Comparison of ENCODE assay signal across 8 mouse cellular contexts in genomic region chr14:47570549-47570948, GRCm38 (mm10). TPM values are rescaled to one million over a fixed set of nuclear protein-coding genes. Genes with fewer than 3 reads are reported as not detected.
DNase-seq lines count a peak whose midpoint lies in the region; ATAC-seq lines count a peak whose summit lies in the region.
"Not testable (repeated sequence)": the region's sequence is repeated elsewhere in the genome, so short reads cannot be mapped to it uniquely, and the experiment has no call there.

Gene Atg14 (minus strand): TSS chr14:47570649.

- H3K36me3 ChIP-seq in embryonic facial prominence, embryonic 14.5 days (ENCODE audit: control insufficient read depth, insufficient read depth, low read length); heart, embryonic 12.5 days; hindbrain, embryonic 15.5 days; limb, embryonic 11.5 days (ENCODE audit: control insufficient read depth, insufficient read depth, low read length); midbrain, embryonic 12.5 days; stomach, embryonic 16.5 days (ENCODE audit: control insufficient read depth, insufficient read depth, low read length): not testable (repeated sequence)

- H3K4me1 ChIP-seq in embryonic facial prominence, embryonic 14.5 days (ENCODE audit: control insufficient read depth, insufficient read depth, low read length); heart, embryonic 12.5 days (replicated peaks); limb, embryonic 11.5 days (ENCODE audit: control insufficient read depth, insufficient read depth, low read length); stomach, embryonic 16.5 days (ENCODE audit: control insufficient read depth, insufficient read depth, low read length): not testable (repeated sequence)
- H3K4me1 ChIP-seq in hindbrain, embryonic 15.5 days (replicated peaks), result peaks cover 12% of the 10 kb centered on the region
- peaks cover 12% of the 10 kb centered on the region for H3K4me1 ChIP-seq in midbrain, embryonic 12.5 days

- H3K9ac ChIP-seq in embryonic facial prominence, embryonic 14.5 days (ENCODE audit: low read depth, low read length); heart, embryonic 12.5 days; hindbrain, embryonic 15.5 days; limb, embryonic 11.5 days (ENCODE audit: low read length); midbrain, embryonic 12.5 days (replicated peaks); stomach, embryonic 16.5 days (ENCODE audit: low read length): not testable (repeated sequence)

- H3K9me3 ChIP-seq in embryonic facial prominence, embryonic 14.5 days (ENCODE audit: control insufficient read depth, low read length); heart, embryonic 12.5 days (replicated peaks); hindbrain, embryonic 15.5 days; limb, embryonic 11.5 days (ENCODE audit: control insufficient read depth, low read length); midbrain, embryonic 12.5 days; stomach, embryonic 16.5 days (replicated peaks; ENCODE audit: control insufficient read depth, low read length): not testable (repeated sequence)

- not testable (repeated sequence) for H3K4me2 ChIP-seq in embryonic facial prominence, embryonic 14.5 days (ENCODE audit: low read depth, low read length); heart, embryonic 12.5 days; hindbrain, embryonic 15.5 days; limb, embryonic 11.5 days (ENCODE audit: low read depth, severe bottlenecking); midbrain, embryonic 12.5 days (replicated peaks); stomach, embryonic 16.5 days (ENCODE audit: low read depth, low read length)

- H3K27me3 ChIP-seq in embryonic facial prominence, embryonic 14.5 days (replicated peaks; ENCODE audit: control insufficient read depth, insufficient read depth, low read length); heart, embryonic 12.5 days (replicated peaks); hindbrain, embryonic 15.5 days; limb, embryonic 11.5 days (ENCODE audit: control insufficient read depth, insufficient read depth, low read length); midbrain, embryonic 12.5 days; stomach, embryonic 16.5 days (ENCODE audit: control insufficient read depth, insufficient read depth, low read length): not testable (repeated sequence)

- not testable (repeated sequence) for ATAC-seq in embryonic facial prominence, embryonic 14.5 days (ENCODE audit: low read depth); heart, embryonic 12.5 days (ENCODE audit: insufficient number of reproducible peaks, low FRiP score); hindbrain, embryonic 15.5 days (ENCODE audit: low FRiP score, low read depth); limb, embryonic 11.5 days (ENCODE audit: insufficient number of reproducible peaks, low FRiP score, low TSS enrichment, low read depth); midbrain, embryonic 12.5 days (ENCODE audit: low FRiP score, low read depth); stomach, embryonic 16.5 days (ENCODE audit: insufficient read depth, low FRiP score)

- WGBS in embryonic facial prominence, embryonic 14.5 days, result 90% methylated on average over 11 of the region's 11 CpGs
- WGBS in heart, embryonic 12.5 days, result 89% methylated on average over 11 of the region's 11 CpGs
- 95% methylated on average over 11 of the region's 11 CpGs for WGBS in hindbrain, embryonic 15.5 days
- WGBS in limb, embryonic 11.5 days, result 93% methylated on average over 11 of the region's 11 CpGs
- WGBS in midbrain, embryonic 12.5 days, result 90% methylated on average over 11 of the region's 11 CpGs
- WGBS in stomach, embryonic 16.5 days, result 89% methylated on average over 11 of the region's 11 CpGs

- H3K27ac ChIP-seq in embryonic facial prominence, embryonic 14.5 days (replicated peaks; ENCODE audit: low read depth, low read length); heart, embryonic 12.5 days (ENCODE audit: poor library complexity, severe bottlenecking); hindbrain, embryonic 15.5 days (replicated peaks); limb, embryonic 11.5 days (replicated peaks; ENCODE audit: low read depth, low read length); midbrain, embryonic 12.5 days (replicated peaks); stomach, embryonic 16.5 days (ENCODE audit: low read length): not testable (repeated sequence)

- not testable (repeated sequence) for DNase-seq in adrenal gland, postnatal 10 days; embryonic facial prominence, embryonic 14.5 days (ENCODE audit: low spot score); layer of hippocampus, postnatal 10 days (ENCODE audit: low spot score in 2 of 2); limb, embryonic 11.5 days (ENCODE audit: low spot score)

- not testable (repeated sequence) for H3K4me3 ChIP-seq in embryonic facial prominence, embryonic 14.5 days (ENCODE audit: low read depth, low read length); heart, embryonic 12.5 days; hindbrain, embryonic 15.5 days; limb, embryonic 11.5 days (ENCODE audit: low read depth, low read length); midbrain, embryonic 12.5 days; stomach, embryonic 16.5 days (replicated peaks; ENCODE audit: low read length)

RNA-seq across cellular contexts. Expression of gene Atg14, which starts in this region (rescaled TPM):
- total RNA-seq in adrenal gland, postnatal 10 days (2021), result 10 to 100 TPM; 10.3 to 14.2 TPM
- polyA plus RNA-seq in embryonic facial prominence, embryonic 14.5 days (2014; fragmentation: Nextera tagmentation; extraction: Ambion mirVana), result 12.5 and 14.4 TPM in 2 replicates
- 12.3 TPM in 2 replicates for polyA plus RNA-seq in heart, embryonic 12.5 days (2016; fragmentation: Nextera tagmentation; extraction: Ambion mirVana)
- polyA plus RNA-seq in hindbrain, embryonic 15.5 days (2015; fragmentation: Nextera tagmentation; extraction: Ambion mirVana), result 16.7 and 18.3 TPM in 2 replicates
- total RNA-seq in layer of hippocampus, postnatal 10 days (2021), result 10 to 100 TPM; 13.6 to 13.9 TPM
- 17.4 and 19.5 TPM in 2 replicates for polyA plus RNA-seq in limb, embryonic 11.5 days (2014; fragmentation: Nextera tagmentation; extraction: Ambion mirVana)
- 22.7 TPM in 2 replicates for polyA plus RNA-seq in midbrain, embryonic 12.5 days (2016; fragmentation: Nextera tagmentation; extraction: Ambion mirVana)
- 13.9 and 14.8 TPM in 2 replicates for polyA plus RNA-seq in stomach, embryonic 16.5 days (2015; fragmentation: Nextera tagmentation; extraction: Ambion mirVana)
